Mouse (Mus musculus): ENCODE data around the gene Tppp3. TPM values are rescaled to one million over a fixed set of nuclear protein-coding genes. Genes with fewer than 3 reads are reported as not detected.

The Tppp3 gene
- polyA plus RNA-seq, 1 experiment from 2014 or later: 67.9 TPM

DNA sequence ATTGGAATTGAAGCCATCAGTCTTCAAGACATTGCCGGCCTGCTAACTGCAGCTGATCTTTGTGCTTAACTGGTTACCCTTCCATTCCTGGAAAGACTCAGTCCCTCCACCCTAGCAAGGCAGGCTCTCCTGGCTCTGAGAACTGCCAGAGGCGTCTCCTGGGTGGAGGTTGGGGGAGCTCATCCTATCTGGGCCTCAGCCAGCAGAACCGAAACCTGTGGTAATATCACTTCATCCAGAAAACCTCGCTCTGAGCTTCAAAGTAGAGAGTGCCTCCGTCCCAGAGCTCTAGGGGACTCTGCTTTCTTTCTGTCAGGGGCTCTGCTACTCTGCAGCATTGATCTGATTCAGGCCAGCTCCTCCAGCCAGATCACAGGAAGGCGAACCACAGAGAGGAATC is 35.7 kb upstream of the Tppp3 start:
- Histone ChIP-seq H3K36me3 (ENCODE audit: control insufficient read depth, insufficient read depth) (no peaks in the 10 kb centered on the region), H3K9ac (ENCODE audit: low read depth, low read length) (no peak overlapping the region), H3K4me1 (replicated peaks; ENCODE audit: control insufficient read depth, insufficient read depth, low read length) (no peaks in the 10 kb centered on the region), H3K4me3 (ENCODE audit: low read depth, low read length) (no peak overlapping the region), H3K4me2 (replicated peaks; ENCODE audit: low read depth) (no peak overlapping the region), H3K9me3 (ENCODE audit: control insufficient read depth) (no peaks in the 10 kb centered on the region), H3K27ac (ENCODE audit: low read depth, low read length) (no peak overlapping the region), H3K27me3 (replicated peaks; ENCODE audit: control insufficient read depth, insufficient read depth, low read length) (no peaks in the 10 kb centered on the region)
- ATAC-seq: no peak
- WGBS: 76% methylated on average over 6 of the region's 6 CpGs
- no peak for TF ChIP-seq CTCF (IDR thresholded peaks at IDR 0.05; ENCODE audit: low read depth)

DNA sequence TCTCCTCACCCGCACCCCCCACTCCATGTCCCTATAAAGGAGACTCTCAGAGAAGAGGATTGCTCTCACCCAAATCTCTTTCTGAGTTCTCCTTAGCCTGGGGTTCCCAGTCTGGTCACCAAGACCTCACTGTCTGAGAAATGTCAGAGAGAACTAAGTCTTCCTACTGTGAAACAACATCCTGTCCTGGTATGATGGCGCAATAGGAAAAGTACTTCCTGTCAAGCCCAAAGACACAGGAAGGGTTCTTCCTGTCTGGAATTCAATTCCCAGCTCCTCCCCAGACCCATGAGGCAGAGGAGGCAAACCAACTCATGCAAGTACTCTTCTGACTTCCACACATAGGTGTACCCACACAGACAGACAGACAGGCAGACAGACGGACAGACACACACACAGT is 33.3 kb upstream of the Tppp3 start:
- no peaks in the 10 kb centered on the region for H3K36me3 ChIP-seq (ENCODE audit: control insufficient read depth, insufficient read depth)
- H3K9me3 ChIP-seq (ENCODE audit: control insufficient read depth): no peaks in the 10 kb centered on the region
- no peak for ATAC-seq
- H3K4me2 ChIP-seq (replicated peaks; ENCODE audit: low read depth): no peak overlapping the region
- H3K27ac ChIP-seq (ENCODE audit: low read depth, low read length): no peak overlapping the region
- no peak overlapping the region for H3K9ac ChIP-seq (ENCODE audit: low read depth, low read length)
- H3K27me3 ChIP-seq (replicated peaks; ENCODE audit: control insufficient read depth, insufficient read depth, low read length): no peaks in the 10 kb centered on the region
- TF ChIP-seq CTCF (IDR thresholded peaks at IDR 0.05; ENCODE audit: low read depth): no peak
- 91% methylated on average over 3 of the region's 3 CpGs for WGBS
- H3K4me1 ChIP-seq (replicated peaks; ENCODE audit: control insufficient read depth, insufficient read depth, low read length): no peaks in the 10 kb centered on the region
- no peak overlapping the region for H3K4me3 ChIP-seq (ENCODE audit: low read depth, low read length)

DNA sequence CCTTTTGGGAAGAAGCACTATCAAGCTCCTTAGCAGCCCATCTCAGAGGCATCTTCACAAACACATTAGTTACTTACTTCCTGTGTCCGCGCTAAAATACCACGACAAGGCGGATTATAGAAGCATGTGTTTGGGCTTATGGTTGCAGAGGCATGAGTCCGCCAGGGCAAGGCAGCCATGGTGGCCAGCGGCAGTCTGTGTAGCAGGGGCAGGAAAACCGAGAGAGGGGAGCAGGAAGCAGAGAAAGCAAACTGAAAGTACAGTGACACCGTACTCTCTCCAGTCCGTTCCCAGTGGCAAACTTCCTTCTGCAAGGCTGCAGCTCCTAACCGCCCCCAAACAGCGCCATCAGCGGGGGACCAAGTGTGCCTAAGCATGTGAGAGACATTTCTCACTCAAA is 28.5 kb upstream of the Tppp3 start:
- no peak for ATAC-seq
- Histone ChIP-seq H3K27me3 (replicated peaks; ENCODE audit: control insufficient read depth, insufficient read depth, low read length) (no peaks in the 10 kb centered on the region), H3K36me3 (ENCODE audit: control insufficient read depth, insufficient read depth) (no peaks in the 10 kb centered on the region), H3K9me3 (ENCODE audit: control insufficient read depth) (no peaks in the 10 kb centered on the region), H3K4me1 (replicated peaks; ENCODE audit: control insufficient read depth, insufficient read depth, low read length) (no peaks in the 10 kb centered on the region; the same call in 1 of the 2 replicates), H3K27ac (ENCODE audit: low read depth, low read length) (no peak overlapping the region), H3K4me3 (ENCODE audit: low read depth, low read length) (no peak overlapping the region), H3K4me2 (replicated peaks; ENCODE audit: low read depth) (no peak overlapping the region; the same call in 1 of the 2 replicates), H3K9ac (ENCODE audit: low read depth, low read length) (no peak overlapping the region)
- WGBS: 57% methylated on average over 12 of the region's 12 CpGs
- no peak for TF ChIP-seq CTCF (IDR thresholded peaks at IDR 0.05; ENCODE audit: low read depth)

DNA sequence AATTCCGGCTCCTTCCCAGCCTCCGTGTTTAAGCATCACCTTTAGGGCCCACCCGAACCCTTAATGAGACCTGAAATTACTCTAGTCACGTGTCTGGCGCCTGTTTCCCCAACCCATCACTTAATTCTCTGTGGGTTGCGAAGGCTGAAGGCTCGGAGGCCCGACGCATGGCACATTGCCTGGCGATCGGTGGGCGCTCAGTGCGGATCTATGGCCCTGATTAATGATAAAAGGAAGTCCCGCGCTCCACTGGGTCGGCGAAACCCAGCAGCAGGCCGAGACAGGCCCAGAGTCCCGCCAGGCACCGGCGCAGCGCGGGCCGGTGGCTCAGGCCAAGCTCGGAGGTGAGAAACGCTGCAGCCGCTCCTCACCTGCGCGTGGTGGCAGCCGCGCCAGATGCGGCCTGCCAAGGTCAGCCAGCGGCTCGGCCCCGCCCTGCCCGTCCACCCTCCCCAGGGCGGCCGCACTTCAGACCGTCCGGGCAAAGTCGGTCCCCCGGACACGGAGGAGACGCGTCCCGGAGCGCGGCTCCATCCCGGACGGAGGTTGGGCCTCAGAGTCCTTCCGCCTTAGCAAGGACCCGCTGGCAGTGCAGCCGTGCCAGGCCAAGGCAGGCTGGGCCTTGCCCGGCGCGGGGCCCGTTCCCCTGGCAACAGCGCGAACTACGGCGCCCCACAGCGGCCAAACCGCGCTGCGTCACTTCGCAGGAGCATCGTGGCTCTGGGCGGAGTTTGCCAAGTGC is 25.3 kb upstream of the Tppp3 start, which contains the start of gene Zdhhc1:
Gene Zdhhc1, minus strand, starts transcription at position 464 of the 742 bp plus-strand sequence.
- ATAC-seq: peak; percentile 85
- peak within 1 kb of the TSS; percentile 89 for H3K4me2 ChIP-seq (replicated peaks; ENCODE audit: low read depth)
- no peaks in the 10 kb centered on the region for H3K27me3 ChIP-seq (replicated peaks; ENCODE audit: control insufficient read depth, insufficient read depth, low read length)
- peak within 1 kb of the TSS; percentile 66 for H3K27ac ChIP-seq (ENCODE audit: low read depth, low read length)
- peak; percentile 80 for TF ChIP-seq CTCF (IDR thresholded peaks at IDR 0.05; ENCODE audit: low read depth)
- H3K4me3 ChIP-seq (ENCODE audit: low read depth, low read length): peak within 1 kb of the TSS; percentile 79
- H3K9ac ChIP-seq (ENCODE audit: low read depth, low read length): peak within 1 kb of the TSS; percentile 87
- no peaks in the 10 kb centered on the region for H3K9me3 ChIP-seq (ENCODE audit: control insufficient read depth)
- no peaks in the 10 kb centered on the region; the same call in 1 of the 2 replicates for H3K4me1 ChIP-seq (replicated peaks; ENCODE audit: control insufficient read depth, insufficient read depth, low read length)
- 1% methylated on average over 68 of the region's 68 CpGs for WGBS
- H3K36me3 ChIP-seq (ENCODE audit: control insufficient read depth, insufficient read depth): no peaks in the 10 kb centered on the region

DNA sequence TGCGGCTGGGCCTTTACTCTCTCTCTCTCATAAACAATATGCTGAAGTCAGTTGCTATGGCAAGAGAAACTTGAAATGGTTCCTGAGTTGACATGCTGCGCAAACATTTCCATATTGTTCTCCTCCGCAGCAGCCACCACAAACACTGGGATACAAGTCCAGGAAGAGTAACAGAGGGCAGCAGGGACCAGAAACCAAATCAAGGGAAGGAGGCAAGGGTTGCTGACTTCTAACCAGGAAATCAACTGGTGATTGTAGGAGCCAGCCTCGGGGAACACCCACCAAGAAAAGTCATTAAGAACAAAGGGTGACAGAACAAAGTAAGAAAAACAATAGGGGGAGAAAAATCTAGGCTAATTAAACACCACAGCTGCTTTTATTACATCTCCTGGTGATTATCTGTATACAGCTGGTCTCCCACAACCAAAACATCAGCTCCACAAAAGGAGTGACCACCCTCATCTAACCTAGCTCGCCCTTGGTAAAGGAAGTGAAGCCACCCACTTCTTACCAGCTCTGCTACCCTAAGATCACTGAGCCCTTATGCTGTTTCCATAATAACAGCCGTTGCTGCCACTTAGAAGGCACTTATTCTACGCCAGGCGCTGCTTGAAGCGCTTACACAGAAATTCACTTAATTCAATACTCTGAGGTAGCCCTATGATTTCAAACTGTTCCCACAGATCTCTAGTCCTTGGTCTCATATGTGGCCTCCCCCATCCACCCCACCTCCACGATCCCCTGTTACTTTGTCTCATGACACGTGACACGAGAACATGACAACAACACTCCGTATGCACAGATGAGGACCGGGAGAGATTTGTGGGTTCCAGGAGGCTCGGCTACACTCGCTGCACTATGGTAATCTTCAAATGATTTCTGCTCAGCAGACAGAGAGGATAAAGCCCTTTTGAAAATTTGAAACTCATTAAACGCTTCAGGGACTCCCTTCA is 24.3 kb upstream of the Tppp3 start:
- no peak for TF ChIP-seq CTCF (IDR thresholded peaks at IDR 0.05; ENCODE audit: low read depth)
- Histone ChIP-seq H3K9ac (ENCODE audit: low read depth, low read length) (no peak overlapping the region), H3K27me3 (replicated peaks; ENCODE audit: control insufficient read depth, insufficient read depth, low read length) (no peaks in the 10 kb centered on the region), H3K4me3 (ENCODE audit: low read depth, low read length) (peak overlapping the region; percentile 79), H3K9me3 (ENCODE audit: control insufficient read depth) (no peaks in the 10 kb centered on the region), H3K4me1 (replicated peaks; ENCODE audit: control insufficient read depth, insufficient read depth, low read length) (no peaks in the 10 kb centered on the region; the same call in 1 of the 2 replicates), H3K36me3 (ENCODE audit: control insufficient read depth, insufficient read depth) (no peaks in the 10 kb centered on the region), H3K27ac (ENCODE audit: low read depth, low read length) (peak overlapping the region; percentile 4; the same call in 1 of the 2 replicates), H3K4me2 (replicated peaks; ENCODE audit: low read depth) (peak overlapping the region; percentile 89)
- WGBS: 55% methylated on average over 17 of the region's 17 CpGs
- ATAC-seq: no peak

DNA sequence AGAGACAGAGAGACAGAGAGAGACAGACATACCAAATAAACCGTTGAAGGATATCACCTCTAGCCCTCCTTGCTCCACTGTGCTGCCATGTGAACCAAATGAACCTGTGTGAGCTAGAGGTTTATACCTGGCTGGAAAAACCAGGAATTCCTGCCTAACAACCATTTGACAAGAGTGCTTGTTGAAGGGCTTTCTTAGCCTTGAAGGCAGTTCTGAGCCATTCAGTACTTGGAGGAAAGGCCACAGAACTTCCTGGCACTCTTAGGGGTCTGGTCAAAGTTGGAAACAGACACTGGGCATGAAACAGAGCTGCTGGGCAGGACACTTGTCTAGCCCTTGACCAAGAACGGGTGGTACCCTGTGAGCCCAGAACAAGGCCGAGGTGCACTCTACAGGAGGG is 23.2 kb upstream of the Tppp3 start:
- Histone ChIP-seq H3K27ac (ENCODE audit: low read depth, low read length) (no peak overlapping the region), H3K4me2 (replicated peaks; ENCODE audit: low read depth) (no peak overlapping the region), H3K9me3 (ENCODE audit: control insufficient read depth) (no peaks in the 10 kb centered on the region), H3K36me3 (ENCODE audit: control insufficient read depth, insufficient read depth) (no peaks in the 10 kb centered on the region), H3K4me1 (replicated peaks; ENCODE audit: control insufficient read depth, insufficient read depth, low read length) (no peaks in the 10 kb centered on the region; the same call in 1 of the 2 replicates), H3K27me3 (replicated peaks; ENCODE audit: control insufficient read depth, insufficient read depth, low read length) (no peaks in the 10 kb centered on the region), H3K9ac (ENCODE audit: low read depth, low read length) (no peak overlapping the region), H3K4me3 (ENCODE audit: low read depth, low read length) (no peak overlapping the region)
- TF ChIP-seq CTCF (IDR thresholded peaks at IDR 0.05; ENCODE audit: low read depth): no peak
- no peak for ATAC-seq
- 70% methylated on average over 3 of the region's 3 CpGs for WGBS

All from intestine, postnatal 0 days (tissue).